Mouse (Mus musculus) kidney, postnatal 0 days (tissue): ENCODE measurements around the gene Mcrip2. TPM values are rescaled to one million over a fixed set of nuclear protein-coding genes. Genes with fewer than 3 reads are reported as not detected.

Experiments
- ATAC-seq: fragments of 200-750 bp; cut with Nextera tagmentation; replicated peaks from 2 replicates; pipeline ENCODE4 v1.8.0; 2017; ENCODE audit warnings: low read depth, moderate number of reproducible peaks, moderate TSS enrichment, moderate library complexity; ENCODE audit not compliant: low FRiP score
- DNase-seq: peaks from one replicate; pipeline ENCODE4 v3.0.0-alpha.2; 2016; ENCODE audit warnings: low spot score
- H3K27ac ChIP-seq: fragments of 300-500 bp; sonication (generic); 2 replicates; pipeline ENCODE4 v1.5.1; 2014; ENCODE audit warnings: mild to moderate bottlenecking
- H3K27me3 ChIP-seq: fragments of 300-500 bp; sonication (generic); 2 replicates; pipeline ENCODE4 v1.6.1; 2014; ENCODE audit warnings: low read length, mixed read lengths; ENCODE audit not compliant: insufficient read depth
- H3K36me3 ChIP-seq: fragments of 300-500 bp; sonication (generic); 2 replicates; pipeline ENCODE4 v1.6.1; 2014; ENCODE audit warnings: low read length, mixed read lengths; ENCODE audit not compliant: insufficient read depth
- H3K4me1 ChIP-seq: fragments of 300-500 bp; sonication (generic); replicated peaks from 2 replicates; pipeline ENCODE4 v1.6.1; 2014; ENCODE audit warnings: antibody characterized with exemption, low read length, mixed read lengths; ENCODE audit not compliant: insufficient read depth
- H3K4me2 ChIP-seq: fragments of 300-500 bp; sonication (generic); 2 replicates; pipeline ENCODE4 v1.6.1; 2014; ENCODE audit warnings: mild to moderate bottlenecking, low read length, moderate library complexity, mixed read lengths
- H3K4me3 ChIP-seq: fragments of 300-500 bp; sonication (generic); replicated peaks from 2 replicates; pipeline ENCODE4 v1.5.1; 2014; ENCODE audit warnings: low read depth, low read length
- H3K9ac ChIP-seq: fragments of 300-500 bp; sonication (generic); 2 replicates; pipeline ENCODE4 v1.6.1; 2014; ENCODE audit warnings: low read depth, low read length
- H3K9me3 ChIP-seq: fragments of 300-500 bp; sonication (generic); replicated peaks from 2 replicates; pipeline ENCODE4 v1.6.1; 2016; ENCODE audit warnings: low read length, inconsistent platforms, mixed read lengths
- CTCF ChIP-seq: IDR thresholded peaks from 2 replicates; pipeline ENCODE4 v1.5.1; 2016; ENCODE audit warnings: antibody characterized with exemption, low read depth, mild to moderate bottlenecking, moderate library complexity
- WGBS: fragments of 180-500 bp; shearing (Covaris S2); extraction: QIAGEN DNeasy Blood & Tissue Kit; methylation state at CpG from one replicate; pipeline ENCODE4 v1.1.7; 2014; 5-methylcytosine and 5-hydroxymethylcytosine counted together
- polyA plus RNA-seq: library from polyadenylated mRNA; unstranded; fragments of >200 nt; fragmentation: Nextera tagmentation; extraction: Ambion mirVana; gene quantifications from 2 replicates; pipeline ENCODE4 v1.2.1, GENCODE M21; 2015

Mcrip2 gene
- polyA plus RNA-seq, 1 experiment from 2014 or later = 138 TPM

- Histone ChIP-seq H3K4me3 (no peak overlapping the region), H3K36me3 (no peaks in the 10 kb centered on the region), H3K9ac (no peak overlapping the region), H3K9me3 (no peaks in the 10 kb centered on the region), H3K4me1 (peaks cover 12% of the 10 kb centered on the region), H3K27ac (no peak overlapping the region), H3K4me2 (no peak overlapping the region), H3K27me3 (no peaks in the 10 kb centered on the region)
- TF ChIP-seq CTCF = no peak
- no peak for ATAC-seq
- 86% methylated on average over 8 of the region's 8 CpGs for WGBS
- DNase-seq = no peak
Measured at GRCm38 (mm10) chr17:25869498-25869897, 934 bp upstream of the Mcrip2 start.

- Histone ChIP-seq H3K4me3 (peak overlapping the region; percentile 83), H3K9ac (peak overlapping the region; percentile 85), H3K27ac (peak overlapping the region; percentile 94), H3K9me3 (no peaks in the 10 kb centered on the region), H3K27me3 (no peaks in the 10 kb centered on the region), H3K4me2 (peak overlapping the region; percentile 97), H3K36me3 (no peaks in the 10 kb centered on the region), H3K4me1 (peaks cover 12% of the 10 kb centered on the region)
- DNase-seq (peak; percentile 45), ATAC-seq (peak; percentile 64)
- TF ChIP-seq CTCF = 0 out of 2 replicates have a peak, but pooled peaks have one; percentile 11
- under 1% methylated on average over 42 of the region's 42 CpGs for WGBS
Measured at GRCm38 (mm10) chr17:25867836-25868600, 546 bp downstream of the Mcrip2 start.

DNA sequence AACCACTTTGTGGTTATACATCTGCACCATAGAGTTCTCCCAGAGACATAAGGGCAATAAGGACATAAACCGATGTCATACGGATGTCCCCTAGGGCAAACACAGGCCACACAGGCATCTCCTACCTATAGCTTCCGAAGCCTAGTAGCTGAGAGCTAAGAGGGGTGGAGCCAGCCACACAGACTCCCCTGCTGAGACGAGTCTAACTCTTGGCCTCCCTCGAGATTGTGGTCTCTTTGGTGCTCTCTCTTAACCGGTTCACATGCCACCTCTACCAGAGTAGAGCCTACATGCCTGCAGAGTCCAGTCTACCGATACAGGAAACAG lies 1.1 kb downstream of the Mcrip2 start:
- 5% methylated on average over 7 of the region's 7 CpGs for WGBS
- ATAC-seq (no peak), DNase-seq (no peak)
- Histone ChIP-seq H3K27ac (peak overlapping the region; percentile 94), H3K4me3 (peak overlapping the region; percentile 83), H3K9me3 (no peaks in the 10 kb centered on the region), H3K4me1 (peaks cover 12% of the 10 kb centered on the region), H3K36me3 (no peaks in the 10 kb centered on the region), H3K27me3 (no peaks in the 10 kb centered on the region), H3K9ac (peak overlapping the region; percentile 85), H3K4me2 (peak overlapping the region; percentile 97)
- TF ChIP-seq CTCF = no peak

- Histone ChIP-seq H3K9ac (no peak overlapping the region), H3K4me3 (no peak overlapping the region), H3K4me1 (peaks cover 17% of the 10 kb centered on the region), H3K27ac (no peak overlapping the region), H3K9me3 (no peaks in the 10 kb centered on the region), H3K4me2 (no peak overlapping the region), H3K36me3 (no peaks in the 10 kb centered on the region), H3K27me3 (no peaks in the 10 kb centered on the region)
- DNase-seq (no peak), ATAC-seq (no peak)
- 96% methylated on average over 3 of the region's 3 CpGs for WGBS
- no peak for TF ChIP-seq CTCF
Measured at GRCm38 (mm10) chr17:25866172-25866571, 2.4 kb downstream of the Mcrip2 start.

GRCm38 (mm10) chr17:25865288-25865687 lies 3.3 kb downstream of the Mcrip2 start:
- DNase-seq (no peak), ATAC-seq (no peak)
- no peak overlapping the region for H3K9ac ChIP-seq
- H3K27ac ChIP-seq = no peak overlapping the region
- no peaks in the 10 kb centered on the region for H3K27me3 ChIP-seq
- no peaks in the 10 kb centered on the region for H3K36me3 ChIP-seq
- no peaks in the 10 kb centered on the region for H3K9me3 ChIP-seq
- H3K4me1 ChIP-seq = peaks cover 17% of the 10 kb centered on the region
- 85% methylated on average over 11 of the region's 11 CpGs for WGBS
- H3K4me2 ChIP-seq = no peak overlapping the region
- no peak overlapping the region for H3K4me3 ChIP-seq
- TF ChIP-seq CTCF = no peak

GRCm38 (mm10) chr17:25864311-25864710 lies 4.3 kb downstream of the Mcrip2 start:
- peaks cover 17% of the 10 kb centered on the region for H3K4me1 ChIP-seq
- H3K9ac ChIP-seq = no peak overlapping the region
- H3K4me2 ChIP-seq = no peak overlapping the region
- H3K9me3 ChIP-seq = no peaks in the 10 kb centered on the region
- H3K27me3 ChIP-seq = no peaks in the 10 kb centered on the region
- H3K4me3 ChIP-seq = no peak overlapping the region
- 86% methylated on average over 14 of the region's 14 CpGs for WGBS
- no peaks in the 10 kb centered on the region for H3K36me3 ChIP-seq
- ATAC-seq (no peak), DNase-seq (no peak)
- peak overlapping the region; percentile 36; the same call in 1 of the 2 replicates for H3K27ac ChIP-seq
- no peak for TF ChIP-seq CTCF

DNA sequence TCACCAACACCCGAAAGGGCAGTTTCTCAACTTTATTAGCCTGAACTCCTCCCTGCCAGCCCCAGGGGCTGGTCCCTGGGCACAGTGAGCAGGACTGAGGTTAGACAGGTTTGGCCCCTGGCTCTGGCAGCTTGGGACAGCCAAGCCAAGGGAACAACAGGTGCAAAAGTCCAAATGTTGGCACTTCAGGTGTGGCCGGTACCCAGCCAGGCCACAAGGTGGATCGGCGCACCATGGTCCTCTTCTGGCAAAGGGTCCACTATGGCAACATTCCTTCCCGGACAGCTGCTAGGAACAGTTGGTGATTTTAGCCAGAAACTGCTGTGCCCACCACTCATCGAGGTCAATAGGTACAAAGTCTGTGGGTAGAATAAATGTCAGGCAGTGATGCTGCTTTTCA lies 4.9 kb downstream of the Mcrip2 start:
- H3K9ac ChIP-seq = no peak overlapping the region
- no peak for ATAC-seq

More for the DNA sequence above, 4.9 kb downstream of the Mcrip2 start:
- H3K4me2 ChIP-seq = no peak overlapping the region
- no peaks in the 10 kb centered on the region for H3K9me3 ChIP-seq
- WGBS = 81% methylated on average over 6 of the region's 6 CpGs
- no peaks in the 10 kb centered on the region for H3K27me3 ChIP-seq
- H3K36me3 ChIP-seq = no peaks in the 10 kb centered on the region
- no peak for DNase-seq
- H3K4me1 ChIP-seq = peaks cover 13% of the 10 kb centered on the region
- H3K4me3 ChIP-seq = no peak overlapping the region
- H3K27ac ChIP-seq = no peak overlapping the region
- TF ChIP-seq CTCF = no peak; the same call in 1 of the 2 replicates
